Mouse (Mus musculus): ENCODE results near the gene Hist1h2ab.

Gene Hist1h2ab

DNA sequence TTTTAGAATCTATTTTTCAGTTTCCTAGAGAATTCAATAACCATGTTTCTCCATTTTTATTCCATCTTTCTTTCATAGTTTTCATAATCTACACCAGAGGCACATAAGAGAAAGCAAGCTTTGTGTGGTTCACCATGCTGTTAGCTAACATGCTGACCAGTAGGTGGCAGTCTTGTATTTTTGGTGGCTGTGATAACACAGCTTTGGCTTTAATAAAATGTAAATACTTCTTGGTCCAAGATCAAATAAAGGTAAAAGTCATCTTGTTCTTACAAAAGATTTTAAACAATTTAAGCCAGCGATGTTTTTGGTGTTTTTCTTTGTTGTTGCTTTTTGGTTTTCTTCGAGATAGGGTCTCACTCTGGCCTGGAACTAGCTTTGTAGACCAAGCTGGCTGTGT, 41.6 kb downstream of the Hist1h2ab start:
- DNase-seq, result peak; percentile 54 to 71

- DNase-seq, result no peak
Observed at GRCm38 (mm10) chr13:23799405-23799804, 48.5 kb downstream of the Hist1h2ab start.

Data from kidney, postnatal 36 days (tissue).